Mouse (Mus musculus) erythroblast, embryonic 14.5 days (primary cell): ENCODE results near the gene Serpini2.

Experiments
- GATA1 ChIP-seq: IDR thresholded peaks from 2 replicates; pipeline ENCODE4 v1.6.1; 2012; ENCODE audit warnings: low read length, inconsistent platforms, mixed read lengths
- TAL1 ChIP-seq: IDR thresholded peaks from 3 replicates; pipeline ENCODE4 v1.6.1; 2012; ENCODE audit warnings: low read length, inconsistent platforms, mixed read lengths

- no peak for TF ChIP-seq TAL1
- no peak for TF ChIP-seq GATA1
Observed at GRCm38 (mm10) chr3:75276522-75276921, 6.6 kb upstream of the Serpini2 start.
